Mouse (Mus musculus) neural tube, embryonic 12.5 days (tissue): ENCODE results near the gene Hoxd8. TPM values are rescaled to one million over a fixed set of nuclear protein-coding genes. Genes with fewer than 3 reads are reported as not detected.

Experiments
- ATAC-seq: fragments of 200-750 bp; cut with Nextera tagmentation; 2 replicates; pipeline ENCODE4 v1.8.0; 2017; ENCODE audit warnings: low read depth, mild to moderate bottlenecking, moderate TSS enrichment, moderate library complexity; ENCODE audit not compliant: low FRiP score
- H3K27ac ChIP-seq: fragments of 300-500 bp; sonication (generic); 2 replicates; pipeline ENCODE4 v1.5.1; 2016
- H3K27me3 ChIP-seq: fragments of 300-500 bp; sonication (generic); replicated peaks from 2 replicates; pipeline ENCODE4 v1.6.1; 2016; ENCODE audit warnings: mild to moderate bottlenecking
- H3K36me3 ChIP-seq: fragments of 300-500 bp; sonication (generic); 2 replicates; pipeline ENCODE4 v1.6.1; 2016; ENCODE audit warnings: mild to moderate bottlenecking
- H3K4me1 ChIP-seq: fragments of 300-500 bp; sonication (generic); 2 replicates; pipeline ENCODE4 v1.6.1; 2016
- H3K4me2 ChIP-seq: fragments of 300-500 bp; sonication (generic); replicated peaks from 2 replicates; pipeline ENCODE4 v1.6.1; 2016; ENCODE audit warnings: mild to moderate bottlenecking
- H3K4me3 ChIP-seq: fragments of 300-500 bp; sonication (generic); 2 replicates; pipeline ENCODE4 v1.5.1; 2016
- H3K9ac ChIP-seq: fragments of 300-500 bp; sonication (generic); 2 replicates; pipeline ENCODE4 v1.6.1; 2016; ENCODE audit warnings: mild to moderate bottlenecking
- H3K9me3 ChIP-seq: fragments of 300-500 bp; sonication (generic); 2 replicates; pipeline ENCODE4 v1.6.1; 2016; ENCODE audit warnings: mild to moderate bottlenecking
- WGBS: fragments of 180-500 bp; shearing (Covaris S2); methylation state at CpG from one replicate; pipeline ENCODE4 v1.1.7; 2016; 5-methylcytosine and 5-hydroxymethylcytosine counted together
- polyA plus RNA-seq: library from polyadenylated mRNA; unstranded; fragments of >200 nt; fragmentation: Nextera tagmentation; extraction: Ambion mirVana; gene quantifications from 2 replicates; pipeline ENCODE4 v1.2.1, GENCODE M21; 2016

Hoxd8 gene
- polyA plus RNA-seq, 1 experiment from 2014 or later: 20.8 TPM

DNA sequence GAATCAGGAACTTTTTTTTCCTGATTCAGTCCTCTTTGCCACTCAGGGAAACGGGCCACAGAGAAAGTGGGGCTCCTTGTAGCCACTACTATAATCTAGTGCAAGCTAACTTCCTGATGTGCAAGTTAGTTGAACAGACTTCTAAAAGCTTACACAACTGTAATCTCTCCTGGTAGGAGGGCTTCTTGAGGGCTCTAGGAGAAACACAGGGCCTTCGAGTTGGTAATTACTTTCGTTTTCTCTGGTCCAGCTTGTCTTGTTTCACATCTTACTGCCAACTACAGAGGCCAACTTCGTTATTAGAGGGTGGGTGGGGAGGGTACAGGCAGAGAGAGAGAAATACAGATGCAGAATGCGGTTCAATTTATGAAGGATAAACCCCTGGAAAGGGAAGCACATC, 32.6 kb upstream of the Hoxd8 start:
- Histone ChIP-seq H3K27ac (no peak overlapping the region), H3K4me2 (peak overlapping the region; percentile 1; the same call in 1 of the 2 replicates), H3K9ac (no peak overlapping the region), H3K4me1 (peaks cover 28% of the 10 kb centered on the region), H3K27me3 (peaks cover 98% of the 10 kb centered on the region), H3K4me3 (no peak overlapping the region), H3K36me3 (no peaks in the 10 kb centered on the region), H3K9me3 (no peaks in the 10 kb centered on the region)
- no peak for ATAC-seq
- WGBS: 4% methylated on average over 5 of the region's 5 CpGs

GRCm38 (mm10) chr2:74672481-74673362, 31.7 kb upstream of the Hoxd8 start:
- peak; percentile 43; the same call in 1 of the 2 replicates for ATAC-seq
- no peaks in the 10 kb centered on the region for H3K36me3 ChIP-seq
- H3K4me1 ChIP-seq: peaks cover 24% of the 10 kb centered on the region
- peak overlapping the region; percentile 24; the same call in 1 of the 2 replicates for H3K4me3 ChIP-seq
- 0 out of 2 replicates have a peak overlapping the region, but pooled peaks have one; percentile 29 for H3K9ac ChIP-seq
- H3K9me3 ChIP-seq: no peaks in the 10 kb centered on the region
- H3K27ac ChIP-seq: no peak overlapping the region
- under 1% methylated on average over 40 of the region's 40 CpGs for WGBS
- H3K4me2 ChIP-seq: peak overlapping the region; percentile 59
- H3K27me3 ChIP-seq: peaks cover 98% of the 10 kb centered on the region

- Histone ChIP-seq H3K27me3 (peaks cover 98% of the 10 kb centered on the region), H3K36me3 (no peaks in the 10 kb centered on the region), H3K27ac (no peak overlapping the region), H3K9me3 (no peaks in the 10 kb centered on the region), H3K9ac (no peak overlapping the region), H3K4me1 (peaks cover 15% of the 10 kb centered on the region), H3K4me2 (no peak overlapping the region; the same call in 1 of the 2 replicates), H3K4me3 (0 out of 2 replicates have a peak overlapping the region, but pooled peaks have one; percentile 2)
- ATAC-seq: no peak
- under 1% methylated on average over 24 of the region's 24 CpGs for WGBS
Observed at GRCm38 (mm10) chr2:74673835-74674425, 30.5 kb upstream of the Hoxd8 start.

DNA sequence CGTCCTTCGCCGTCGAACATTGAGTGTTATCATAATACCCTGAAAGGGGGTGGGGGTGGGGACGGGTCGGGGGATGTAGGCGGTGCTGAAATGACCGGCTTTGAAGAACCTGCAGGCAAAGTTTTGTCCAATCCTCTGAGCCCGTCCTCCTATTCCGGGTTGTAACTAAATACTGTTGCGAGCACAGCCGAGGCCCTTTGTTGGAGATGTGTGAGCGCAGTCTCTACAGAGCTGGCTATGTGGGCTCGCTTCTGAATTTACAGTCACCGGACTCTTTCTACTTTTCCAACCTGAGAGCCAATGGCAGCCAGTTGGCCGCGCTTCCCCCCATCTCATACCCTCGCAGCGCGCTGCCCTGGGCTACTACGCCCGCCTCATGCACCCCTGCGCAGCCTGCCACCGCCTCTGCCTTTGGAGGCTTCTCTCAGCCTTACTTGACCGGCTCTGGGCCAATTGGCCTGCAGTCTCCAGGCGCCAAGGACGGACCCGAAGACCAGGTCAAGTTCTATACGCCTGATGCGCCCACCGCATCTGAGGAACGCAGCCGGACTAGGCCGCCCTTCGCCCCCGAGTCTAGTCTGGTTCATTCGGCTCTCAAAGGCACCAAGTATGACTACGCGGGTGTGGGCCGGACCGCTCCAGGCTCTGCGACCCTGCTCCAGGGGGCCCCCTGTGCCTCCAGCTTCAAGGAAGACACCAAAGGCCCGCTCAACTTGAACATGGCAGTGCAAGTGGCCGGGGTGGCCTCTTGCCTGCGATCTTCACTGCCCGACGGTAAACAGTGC, 29.3 kb upstream of the Hoxd8 start, which contains the start of gene Hoxd12:
TSS of gene Hoxd12 (plus strand) at position 133 of the 785 bp plus-strand sequence.
- ATAC-seq: no peak
- Histone ChIP-seq H3K9ac (peak within 1 kb of the TSS; percentile 36), H3K27ac (no peak within 1 kb of the TSS), H3K27me3 (peaks cover 98% of the 10 kb centered on the region), H3K4me3 (peak within 1 kb of the TSS; percentile 25), H3K9me3 (no peaks in the 10 kb centered on the region), H3K4me1 (peaks cover 15% of the 10 kb centered on the region), H3K4me2 (peak within 1 kb of the TSS; percentile 42), H3K36me3 (no peaks in the 10 kb centered on the region)
- under 1% methylated on average over 47 of the region's 47 CpGs for WGBS

- Histone ChIP-seq H3K27ac (no peak overlapping the region), H3K36me3 (no peaks in the 10 kb centered on the region), H3K4me2 (peak overlapping the region; percentile 42), H3K4me3 (peak overlapping the region; percentile 25), H3K27me3 (peaks cover 98% of the 10 kb centered on the region), H3K4me1 (peaks cover 15% of the 10 kb centered on the region), H3K9ac (peak overlapping the region; percentile 36), H3K9me3 (no peaks in the 10 kb centered on the region)
- ATAC-seq: no peak
- 3% methylated on average over 24 of the region's 24 CpGs for WGBS
Observed at GRCm38 (mm10) chr2:74675666-74676282, 28.6 kb upstream of the Hoxd8 start.

GRCm38 (mm10) chr2:74676376-74677052, 27.9 kb upstream of the Hoxd8 start:
- Histone ChIP-seq H3K27me3 (peaks cover 99% of the 10 kb centered on the region), H3K4me2 (peak overlapping the region; percentile 42), H3K4me3 (0 out of 2 replicates have a peak overlapping the region, but pooled peaks have one; percentile 25), H3K4me1 (peaks cover 15% of the 10 kb centered on the region), H3K9me3 (no peaks in the 10 kb centered on the region), H3K27ac (no peak overlapping the region), H3K9ac (peak overlapping the region; percentile 36; the same call in 1 of the 2 replicates), H3K36me3 (no peaks in the 10 kb centered on the region)
- no peak for ATAC-seq
- 3% methylated on average over 9 of the region's 9 CpGs for WGBS

GRCm38 (mm10) chr2:74677106-74677505, 27.3 kb upstream of the Hoxd8 start:
- H3K27ac ChIP-seq: no peak overlapping the region
- ATAC-seq: no peak
- H3K4me3 ChIP-seq: no peak overlapping the region
- H3K36me3 ChIP-seq: no peaks in the 10 kb centered on the region
- peaks cover 99% of the 10 kb centered on the region for H3K27me3 ChIP-seq
- H3K4me2 ChIP-seq: peak overlapping the region; percentile 42
- 13% methylated on average over 2 of the region's 2 CpGs for WGBS
- no peaks in the 10 kb centered on the region for H3K9me3 ChIP-seq
- H3K4me1 ChIP-seq: peaks cover 19% of the 10 kb centered on the region
- no peak overlapping the region for H3K9ac ChIP-seq

DNA sequence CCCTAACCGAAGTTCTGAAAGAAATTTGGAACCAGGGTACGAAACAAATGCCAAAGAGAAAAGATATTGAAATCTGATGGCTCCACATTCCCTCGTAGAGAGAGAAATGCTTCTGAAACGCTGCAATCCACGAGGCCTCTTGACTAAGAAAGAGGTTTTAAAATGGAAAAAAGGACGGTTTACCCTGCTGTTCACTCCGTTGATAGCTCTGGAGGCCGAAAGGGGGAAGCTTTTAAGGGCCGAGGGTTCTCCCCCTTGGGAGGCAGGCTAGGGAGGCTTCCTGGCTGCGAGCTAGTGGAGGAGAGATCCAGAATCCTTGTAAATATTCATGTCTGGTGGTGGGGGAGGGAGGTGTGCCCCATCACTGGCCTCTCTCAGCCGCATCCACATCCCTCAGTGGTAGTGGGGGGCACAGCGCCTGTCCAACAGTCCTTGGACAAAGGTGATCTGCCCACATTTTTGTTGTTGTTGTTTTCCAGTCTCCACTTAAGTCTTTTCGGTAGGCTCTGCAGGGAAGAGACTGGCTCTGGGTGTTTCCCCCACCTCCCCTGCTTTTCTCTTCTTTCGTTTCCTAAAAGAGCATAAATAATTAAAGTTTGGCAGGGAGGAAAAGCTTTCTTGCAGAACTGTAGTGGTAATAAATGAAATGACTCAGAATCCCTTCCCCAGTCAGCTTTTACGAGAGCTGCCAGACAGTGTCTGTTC, 25.4 kb upstream of the Hoxd8 start, which contains the start of gene Hoxd11:
TSS of gene Hoxd11 (plus strand) at position 667 of the 705 bp plus-strand sequence.
- no peak for ATAC-seq
- Histone ChIP-seq H3K4me2 (peak within 1 kb of the TSS; percentile 53), H3K27me3 (peaks cover 99% of the 10 kb centered on the region), H3K4me1 (peaks cover 18% of the 10 kb centered on the region), H3K9me3 (no peaks in the 10 kb centered on the region), H3K27ac (peak within 1 kb of the TSS; percentile 26), H3K4me3 (peak within 1 kb of the TSS; percentile 50), H3K36me3 (no peaks in the 10 kb centered on the region), H3K9ac (peak within 1 kb of the TSS; percentile 53)
- WGBS: under 1% methylated on average over 15 of the region's 15 CpGs

DNA sequence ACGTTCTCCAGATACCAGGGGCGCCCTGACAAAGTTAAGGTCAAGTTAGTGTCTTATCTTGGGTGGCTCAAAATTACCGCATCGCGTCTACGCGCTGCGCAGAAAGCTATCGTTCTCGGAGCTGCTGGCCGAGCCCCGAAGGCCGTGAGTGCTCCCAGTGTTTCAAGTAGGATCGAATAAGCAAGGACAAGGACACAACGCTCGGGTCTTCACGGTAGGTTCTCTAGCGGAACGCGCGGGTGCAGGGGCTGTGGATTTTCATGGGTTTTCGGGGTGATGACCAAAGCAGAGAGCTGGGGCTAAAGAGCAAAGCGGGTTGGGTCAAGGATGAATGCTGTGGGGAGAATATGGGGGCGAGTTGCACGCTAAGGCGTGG, 24.8 kb upstream of the Hoxd8 start:
- WGBS: 1% methylated on average over 26 of the region's 26 CpGs

DNA sequence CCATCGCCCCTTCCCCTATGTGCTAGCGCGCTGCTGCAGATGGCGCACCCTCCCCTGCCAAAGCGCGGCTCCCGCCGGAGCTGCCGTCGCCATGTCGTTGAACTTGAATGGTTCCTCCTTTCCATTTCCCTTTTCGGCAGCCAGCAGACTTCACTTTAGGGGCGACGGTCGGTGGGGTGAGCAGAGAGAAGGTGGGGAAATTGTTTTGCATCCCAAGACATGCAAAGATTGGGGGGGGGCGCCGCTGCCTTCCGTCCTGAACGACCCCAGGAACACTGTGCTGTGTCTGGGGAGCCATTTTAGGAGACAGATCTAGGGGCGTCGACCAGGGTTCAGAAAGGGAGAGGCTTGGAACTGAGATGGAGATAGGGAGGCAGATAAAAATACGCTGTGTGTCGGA, 24.4 kb upstream of the Hoxd8 start:
- ATAC-seq: no peak
- Histone ChIP-seq H3K9ac (peak overlapping the region; percentile 53), H3K27ac (peak overlapping the region; percentile 26), H3K27me3 (peaks cover 99% of the 10 kb centered on the region), H3K4me3 (peak overlapping the region; percentile 50), H3K36me3 (no peaks in the 10 kb centered on the region), H3K4me2 (peak overlapping the region; percentile 53), H3K4me1 (peaks cover 18% of the 10 kb centered on the region), H3K9me3 (no peaks in the 10 kb centered on the region)
- WGBS: under 1% methylated on average over 23 of the region's 23 CpGs

More for the DNA sequence above, 24.8 kb upstream of the Hoxd8 start:
- peaks cover 18% of the 10 kb centered on the region for H3K4me1 ChIP-seq
- no peaks in the 10 kb centered on the region for H3K9me3 ChIP-seq
- H3K36me3 ChIP-seq: no peaks in the 10 kb centered on the region
- peaks cover 99% of the 10 kb centered on the region for H3K27me3 ChIP-seq
- H3K9ac ChIP-seq: peak overlapping the region; percentile 53
- H3K4me2 ChIP-seq: peak overlapping the region; percentile 53
- peak overlapping the region; percentile 50 for H3K4me3 ChIP-seq
- ATAC-seq: no peak
- peak overlapping the region; percentile 26 for H3K27ac ChIP-seq
